Mouse (Mus musculus): Measurements from ENCODE around the gene Itgae.

- TF ChIP-seq GATA1 (IDR thresholded peaks at IDR 0.05; ENCODE audit: low read length) (peak; percentile 72), TAL1 (IDR thresholded peaks at IDR 0.05; ENCODE audit: low read length) (no peak)
Measured at GRCm38 (mm10) chr11:73047542-73047996, 42.8 kb upstream of the Itgae start, which contains the start of gene Ncbp3.
